Mouse (Mus musculus) splenic B cell, adult 2 months (primary cell): Measurements from ENCODE around the gene Igfbp4.
A peak's percentile ranks its signal among the peaks of the same experiment; 100 is the strongest.

Experiments used
- DNase-seq: peaks from one replicate; pipeline ENCODE4 v3.0.0-alpha.2; 2011; ENCODE audit warnings: low read depth, low spot score
- H3K27me3 ChIP-seq: 2 replicates; pipeline ENCODE4 v1.6.1; 2012; ENCODE audit warnings: mild to moderate bottlenecking, low read length, moderate library complexity, mixed read lengths; ENCODE audit not compliant: control insufficient read depth, poor library complexity, insufficient read depth, severe bottlenecking
- H3K36me3 ChIP-seq: 2 replicates; pipeline ENCODE4 v1.6.1; 2012; ENCODE audit warnings: mild to moderate bottlenecking, low read length, moderate library complexity, mixed read lengths; ENCODE audit not compliant: control insufficient read depth, poor library complexity, insufficient read depth, severe bottlenecking

Gene Igfbp4

DNA sequence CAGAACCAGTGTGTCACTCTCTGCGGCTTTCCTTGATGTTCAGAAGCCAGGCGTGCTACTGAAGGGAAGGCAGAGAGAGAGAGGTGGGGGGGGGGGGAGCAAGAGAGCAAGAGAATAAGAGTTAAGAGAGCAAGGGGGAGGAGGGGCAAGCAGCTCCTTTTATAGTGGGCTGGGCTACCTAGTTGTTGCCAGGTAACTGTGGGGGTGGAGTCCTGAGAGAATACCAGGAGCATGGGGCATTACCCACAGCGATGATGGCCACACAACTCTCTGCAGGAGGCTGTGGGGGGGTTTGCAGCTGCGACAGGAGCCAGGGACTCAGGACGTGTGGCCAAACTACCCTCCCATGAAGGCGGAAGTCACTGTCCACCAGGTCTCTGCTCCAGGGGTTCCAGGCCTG, 15.2 kb upstream of the Igfbp4 start:
- no peak for DNase-seq
- H3K36me3 ChIP-seq = no peaks in the 10 kb centered on the region
- H3K27me3 ChIP-seq = no peaks in the 10 kb centered on the region

DNA sequence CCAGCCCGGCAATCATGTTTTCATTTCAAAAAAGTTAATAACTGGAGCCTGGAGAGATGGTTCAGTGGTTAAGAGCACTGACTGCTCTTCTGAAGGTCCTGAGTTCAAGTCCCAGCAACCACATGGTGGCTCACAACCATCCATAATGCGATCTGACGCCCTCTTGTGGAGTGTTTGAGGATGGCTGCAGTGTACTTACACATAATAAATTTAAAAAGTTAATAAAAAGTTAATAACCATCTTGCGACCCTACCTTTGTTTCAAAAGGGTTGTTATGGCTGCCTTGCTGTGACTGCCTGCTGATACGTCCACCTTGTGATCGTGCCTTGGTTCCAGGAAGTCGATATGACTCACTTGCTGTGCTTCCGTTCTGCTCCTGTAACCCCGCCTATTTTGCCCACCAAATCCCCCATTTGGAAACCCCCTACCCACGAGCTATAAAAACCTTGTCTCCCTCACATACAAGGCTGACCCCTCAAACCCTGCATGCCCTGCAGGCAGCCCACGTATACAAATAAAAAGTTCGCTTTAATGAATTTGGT, 14.1 kb upstream of the Igfbp4 start:
- H3K27me3 ChIP-seq = no peaks in the 10 kb centered on the region
- peak; percentile 36 for DNase-seq
- no peaks in the 10 kb centered on the region for H3K36me3 ChIP-seq

DNA sequence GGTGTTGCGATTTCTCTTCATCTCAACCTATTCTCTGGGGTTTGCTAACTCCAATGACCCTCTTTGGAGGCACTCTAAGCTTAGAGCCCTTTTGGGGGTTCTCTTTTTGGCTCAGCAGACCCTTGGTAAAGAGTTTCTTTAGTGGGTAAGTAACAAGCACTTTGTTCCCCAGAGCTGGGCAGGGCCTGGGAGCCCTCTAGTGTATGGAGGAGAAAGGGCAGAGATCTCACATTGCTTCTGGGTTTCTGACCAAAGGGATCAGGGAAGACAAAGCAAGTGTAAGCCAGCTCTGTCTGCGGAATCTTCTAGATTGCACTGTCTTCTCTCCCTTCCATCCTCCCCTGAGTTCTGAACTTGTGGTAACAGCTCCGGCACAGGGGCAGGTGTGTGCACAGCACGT, 5.7 kb upstream of the Igfbp4 start:
- DNase-seq = peak; percentile 12
- Histone ChIP-seq H3K36me3 (no peaks in the 10 kb centered on the region), H3K27me3 (no peaks in the 10 kb centered on the region)

DNA sequence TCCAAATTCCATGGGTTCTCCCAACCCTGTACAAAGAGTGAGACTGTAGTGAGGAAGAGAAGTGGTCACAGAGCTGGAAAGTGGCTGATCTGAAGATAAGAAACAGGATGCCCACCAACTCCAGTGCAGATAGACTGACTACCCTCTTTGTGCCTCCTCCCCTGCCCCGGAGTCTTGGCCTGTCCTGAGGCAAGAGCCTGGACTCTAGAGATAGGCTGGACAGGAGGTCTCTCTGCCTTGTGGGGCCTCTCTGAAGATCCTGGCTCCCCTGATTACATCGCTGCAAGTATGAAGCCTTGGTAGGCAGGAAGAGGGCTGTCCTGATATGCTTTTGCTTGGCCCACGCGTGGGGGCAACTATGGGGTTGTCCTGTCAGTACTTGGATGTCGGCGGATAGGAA, 4.8 kb upstream of the Igfbp4 start:
- DNase-seq = no peak
- Histone ChIP-seq H3K36me3 (no peaks in the 10 kb centered on the region), H3K27me3 (peaks cover 2% of the 10 kb centered on the region; the same call in 1 of the 2 replicates)

DNA sequence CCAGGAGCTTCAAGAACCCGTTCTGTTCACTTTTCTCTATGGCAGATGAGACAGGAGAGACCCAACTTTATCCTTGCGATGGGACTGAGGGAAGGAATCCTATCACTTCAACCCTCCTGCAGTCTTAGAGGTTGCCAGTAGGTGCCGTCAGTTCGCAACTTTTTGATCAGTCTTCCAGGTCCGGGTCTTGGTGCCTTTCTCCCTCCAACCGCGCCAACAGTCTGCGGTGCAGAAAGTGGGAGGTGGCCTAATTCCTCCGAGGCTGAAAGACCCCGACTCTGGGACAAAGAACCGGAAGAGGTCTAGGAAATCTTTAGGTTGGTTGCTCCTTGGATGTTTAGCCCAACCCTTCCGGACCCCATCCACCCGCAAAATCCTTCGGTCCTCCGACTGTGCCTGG, 1.3 kb upstream of the Igfbp4 start:
- peaks cover 2% of the 10 kb centered on the region; the same call in 1 of the 2 replicates for H3K27me3 ChIP-seq
- DNase-seq = peak; percentile 81
- no peaks in the 10 kb centered on the region for H3K36me3 ChIP-seq

DNA sequence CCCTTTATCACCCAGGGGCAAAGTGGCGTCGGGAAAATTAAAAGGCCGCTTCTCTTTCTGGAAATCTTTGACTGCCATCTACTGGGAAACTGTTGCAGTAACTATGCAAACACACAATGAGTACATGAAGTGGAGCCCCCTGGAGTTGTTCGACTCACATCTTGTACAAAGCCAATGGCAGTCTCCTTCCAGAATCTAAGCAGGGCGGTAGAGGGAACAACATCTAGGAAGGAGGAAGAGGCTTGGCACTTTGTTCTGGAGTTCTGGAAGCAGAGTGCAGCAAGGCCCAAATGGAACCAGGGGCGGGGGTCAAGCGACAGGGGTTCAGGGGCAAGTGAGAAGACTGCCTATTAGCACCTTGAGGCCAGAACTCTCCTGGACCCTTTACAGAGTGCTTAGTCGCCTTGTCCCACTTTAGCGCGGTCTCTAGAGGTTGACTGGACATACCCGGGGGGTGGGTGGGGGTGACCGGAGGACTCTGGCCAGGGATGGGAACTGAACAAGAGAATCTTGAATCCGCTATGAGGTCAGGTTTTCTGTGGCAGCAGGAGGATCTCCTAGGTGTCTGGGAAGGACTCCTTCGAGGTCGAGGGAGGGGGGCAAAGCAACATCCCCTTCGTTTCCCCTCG, 584 bp upstream of the Igfbp4 start:
- H3K27me3 ChIP-seq = peaks cover 2% of the 10 kb centered on the region; the same call in 1 of the 2 replicates
- DNase-seq = peak; percentile 45
- no peaks in the 10 kb centered on the region for H3K36me3 ChIP-seq

DNA sequence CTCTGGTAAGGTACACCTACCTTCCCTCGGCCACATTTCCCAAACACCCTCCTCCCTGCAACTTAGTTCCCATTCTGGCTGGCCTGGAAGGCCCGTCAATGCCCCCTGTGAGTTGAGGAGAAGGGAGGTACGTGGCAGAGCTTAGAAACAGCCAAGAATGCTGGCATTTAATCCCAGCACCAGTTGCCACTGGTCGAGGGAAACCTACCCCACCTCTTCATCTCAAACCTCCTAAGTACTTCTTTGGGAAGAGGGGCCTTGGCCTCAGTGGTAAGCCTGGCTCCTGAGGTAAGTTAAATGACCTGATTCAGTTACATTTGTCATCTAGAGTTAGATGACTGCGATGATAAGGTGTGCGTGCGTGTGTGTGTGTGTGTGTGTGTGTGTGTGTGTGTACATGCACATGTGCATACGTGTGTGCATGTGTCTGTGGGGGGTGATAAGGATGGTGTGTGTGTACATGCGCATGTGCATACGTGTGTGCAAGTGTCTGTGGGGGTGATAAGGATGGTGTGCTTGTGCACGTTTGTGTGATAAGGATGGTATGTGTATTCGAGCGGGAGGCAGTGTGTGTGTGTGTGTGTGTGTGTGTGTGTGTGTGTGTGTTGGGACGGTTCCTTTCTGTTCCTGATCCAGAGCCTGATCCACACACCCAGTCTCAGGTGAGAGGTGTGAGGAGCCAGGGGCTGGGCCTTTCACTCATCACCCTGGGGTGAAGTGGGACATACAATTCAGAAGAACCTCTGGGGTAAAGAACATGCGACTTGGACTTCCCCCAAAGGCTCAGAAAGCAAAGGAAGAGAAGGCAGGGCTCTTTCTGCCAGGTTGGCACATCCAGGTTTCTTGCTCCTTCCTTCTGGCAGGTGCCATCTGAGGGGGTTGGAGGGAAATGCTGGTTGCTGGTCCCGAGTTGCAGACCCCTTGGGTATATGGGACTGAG, 1.1 kb downstream of the Igfbp4 start:
- Histone ChIP-seq H3K27me3 (peaks cover 2% of the 10 kb centered on the region; the same call in 1 of the 2 replicates), H3K36me3 (no peaks in the 10 kb centered on the region)
- DNase-seq = peak; percentile 18

DNA sequence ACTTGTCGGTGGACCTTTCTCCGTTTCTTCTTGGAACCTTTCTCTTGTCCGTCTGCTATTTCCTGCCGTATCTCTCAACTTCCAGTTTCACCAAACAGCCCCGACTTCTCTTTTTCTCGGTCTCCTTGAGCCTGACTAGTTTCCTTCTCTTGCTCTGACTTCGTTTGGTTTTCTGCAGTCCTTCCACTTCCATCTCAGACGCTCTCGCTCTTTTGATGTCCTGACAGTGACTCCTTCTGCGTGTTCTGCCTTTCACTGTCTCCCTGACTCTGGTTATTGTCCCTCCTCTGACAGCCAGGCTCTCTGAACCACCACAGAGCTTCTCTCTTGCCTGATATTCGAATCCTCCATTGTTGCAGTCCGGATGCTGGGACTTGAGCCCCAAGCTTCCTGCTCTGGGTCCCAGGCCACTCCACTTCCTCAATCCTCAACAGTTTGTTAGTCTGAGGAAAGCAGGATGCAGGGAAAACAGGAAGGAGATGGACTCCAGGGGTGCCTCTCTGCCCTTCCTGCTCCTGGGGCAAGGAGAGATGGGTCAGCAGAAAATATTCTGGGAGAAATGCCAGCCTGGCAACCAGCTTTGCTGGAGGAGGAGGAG, 1.9 kb downstream of the Igfbp4 start:
- DNase-seq = peak; percentile 67
- no peaks in the 10 kb centered on the region for H3K36me3 ChIP-seq
- H3K27me3 ChIP-seq = peaks cover 2% of the 10 kb centered on the region; the same call in 1 of the 2 replicates

DNA sequence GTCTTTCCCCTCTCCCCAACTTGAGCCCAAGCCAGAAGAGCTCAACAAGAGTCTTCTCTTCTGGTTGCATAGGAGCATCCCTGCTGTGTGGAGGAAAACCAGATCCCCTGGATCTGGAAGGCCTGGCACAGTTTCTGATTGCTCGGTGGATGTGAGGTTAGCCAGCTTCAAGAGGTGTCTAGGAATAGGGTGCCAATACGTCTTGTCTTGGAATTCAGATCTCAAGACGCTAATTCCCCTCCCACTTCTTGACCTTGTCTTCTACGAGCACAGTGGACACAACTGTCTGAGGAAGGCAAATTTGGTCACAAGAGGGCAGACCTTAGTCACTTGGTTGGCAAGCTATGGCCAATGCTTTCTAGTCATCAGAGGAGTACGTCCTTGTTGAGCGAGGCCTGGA, 2.6 kb downstream of the Igfbp4 start:
- no peak for DNase-seq
- peaks cover 2% of the 10 kb centered on the region; the same call in 1 of the 2 replicates for H3K27me3 ChIP-seq
- no peaks in the 10 kb centered on the region for H3K36me3 ChIP-seq

DNA sequence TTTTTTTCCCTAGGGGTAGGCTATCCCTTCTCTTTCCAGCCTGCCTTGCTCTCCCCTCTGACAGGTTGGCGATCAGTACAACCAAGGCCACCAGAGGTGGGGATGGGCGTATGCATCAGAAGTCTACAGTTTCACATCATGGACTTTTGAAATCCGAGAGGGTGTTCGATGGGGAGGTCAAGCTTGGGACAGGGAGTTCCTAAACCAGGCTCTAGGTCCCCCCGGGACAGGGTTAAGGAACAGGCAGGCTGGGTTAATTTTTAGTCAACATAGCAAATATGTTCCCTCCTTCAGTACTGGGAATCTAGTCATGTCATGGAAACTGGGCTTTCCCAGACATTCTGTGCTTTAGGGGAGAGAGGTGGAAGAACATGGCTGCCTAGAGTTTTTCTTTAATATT, 3.3 kb downstream of the Igfbp4 start:
- no peak for DNase-seq
- Histone ChIP-seq H3K36me3 (no peaks in the 10 kb centered on the region), H3K27me3 (peaks cover 2% of the 10 kb centered on the region; the same call in 1 of the 2 replicates)

DNA sequence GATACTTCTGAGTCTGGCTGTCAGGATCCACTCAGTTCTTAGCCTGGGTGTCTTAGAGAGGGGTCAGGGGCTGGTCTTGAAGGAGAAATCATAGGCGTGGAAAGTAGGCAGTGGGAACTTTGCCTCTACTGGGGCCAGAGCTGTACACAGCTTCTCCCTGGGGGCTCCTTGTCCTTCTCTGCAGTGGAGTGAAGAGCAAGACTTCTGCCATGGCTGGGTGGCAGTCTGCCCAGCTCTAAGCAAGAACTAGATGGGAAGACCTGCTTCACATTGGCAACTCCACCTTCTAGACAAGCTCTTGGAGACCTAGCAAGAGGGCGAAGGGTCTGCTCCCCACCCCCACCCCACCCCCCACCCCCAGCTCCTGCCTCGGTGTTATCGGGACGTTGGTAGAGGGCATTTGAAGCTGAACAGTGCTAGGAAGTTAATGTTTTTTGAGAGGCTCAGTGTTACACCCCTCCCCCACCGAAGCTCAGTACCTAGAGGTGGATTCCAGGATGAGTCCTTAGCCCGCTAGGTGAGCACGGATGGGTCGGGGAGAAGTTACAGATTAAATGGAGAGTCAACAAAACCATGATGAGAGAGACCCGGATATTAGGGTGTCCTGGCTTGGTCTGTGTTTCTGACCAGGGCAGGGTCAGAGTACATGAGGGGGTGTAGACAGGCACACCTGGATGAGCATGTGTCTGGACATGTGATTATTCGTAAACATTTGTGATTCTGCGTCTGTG, 4.3 kb downstream of the Igfbp4 start:
- DNase-seq = no peak
- Histone ChIP-seq H3K27me3 (peaks cover 2% of the 10 kb centered on the region; the same call in 1 of the 2 replicates), H3K36me3 (no peaks in the 10 kb centered on the region)

DNA sequence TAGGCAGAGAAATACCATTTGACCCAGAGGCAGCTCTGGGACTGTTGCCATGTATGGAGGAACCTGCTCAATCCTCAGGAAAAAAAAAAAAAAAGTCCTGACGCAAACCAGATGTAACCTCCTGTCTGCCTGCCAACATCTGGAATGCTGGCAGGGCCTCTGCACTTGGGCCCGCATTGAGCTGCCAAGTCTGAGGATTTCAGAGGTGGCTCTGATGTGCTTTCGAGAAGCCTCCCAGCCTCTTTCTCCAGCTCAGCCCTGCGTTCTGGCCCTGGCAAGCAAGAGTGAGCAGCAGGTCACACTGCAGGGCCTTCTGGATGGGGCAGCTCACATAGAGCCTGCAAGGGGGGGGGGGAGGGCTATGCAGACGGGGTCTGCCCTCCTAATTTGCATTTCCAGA, 6.1 kb downstream of the Igfbp4 start:
- Histone ChIP-seq H3K36me3 (no peaks in the 10 kb centered on the region), H3K27me3 (no peaks in the 10 kb centered on the region)
- no peak for DNase-seq

DNA sequence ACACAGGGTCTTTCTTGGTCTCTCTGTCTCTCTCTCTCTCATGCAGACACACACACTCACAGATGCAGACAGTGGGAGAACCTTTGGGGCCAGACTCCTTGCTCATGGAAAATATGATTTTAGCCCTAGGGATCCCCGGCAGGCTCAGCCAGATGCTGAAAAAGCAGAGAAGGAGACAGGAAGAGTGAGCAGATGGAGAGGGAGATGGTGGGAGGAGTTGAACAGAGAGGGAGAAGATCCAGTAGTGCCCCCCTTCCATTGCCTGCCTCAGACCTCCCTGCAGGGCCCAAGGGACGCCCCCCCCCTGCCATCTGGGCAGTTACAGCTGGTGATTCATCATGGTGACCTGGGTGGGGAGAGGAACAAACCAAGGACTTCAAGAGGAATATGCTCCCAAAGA, 6.6 kb downstream of the Igfbp4 start:
- no peak for DNase-seq
- no peaks in the 10 kb centered on the region for H3K36me3 ChIP-seq
- H3K27me3 ChIP-seq = no peaks in the 10 kb centered on the region

DNA sequence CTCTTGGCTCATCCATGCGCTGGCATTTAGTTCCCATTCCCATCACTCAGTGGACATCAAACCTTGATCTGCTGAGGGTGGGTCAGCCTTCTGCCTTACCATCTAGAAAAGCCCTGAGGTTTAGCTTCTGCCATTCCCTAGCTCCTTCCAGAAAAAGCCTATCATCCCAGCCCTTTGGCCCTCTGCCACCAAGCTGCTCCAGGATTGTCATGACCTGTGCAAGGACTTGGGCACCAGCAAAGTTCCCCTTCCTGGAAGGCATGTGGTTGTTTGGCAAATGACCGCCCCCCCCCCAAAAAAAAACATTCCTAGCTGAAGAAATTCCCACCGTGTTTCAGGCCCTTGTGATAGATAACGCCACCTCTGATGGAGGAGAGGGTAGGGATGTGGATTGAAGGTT, 14.1 kb downstream of the Igfbp4 start:
- no peaks in the 10 kb centered on the region for H3K36me3 ChIP-seq
- DNase-seq = no peak
- H3K27me3 ChIP-seq = no peaks in the 10 kb centered on the region; the same call in 1 of the 2 replicates
